Comparison of ENCODE assay signal across 21 mouse cellular contexts in genomic region chr3:136752126-136752716, GRCm38 (mm10).
DNase-seq lines count a peak whose midpoint lies in the region; ATAC-seq and TF ChIP-seq lines count a peak whose summit lies in the region.
"Had no signal": no experiment of that assay in that cellular context is flagged by ENCODE, and none has a peak within 500 bp of the region (broad histone marks: within the 10 kb centered on the region; RNA-seq: fewer than 3 reads in every experiment).

No protein-coding gene starts in this region.

- no peak overlapping the region for H3K4me3 ChIP-seq in forebrain, embryonic 11.5 days (ENCODE audit: low read depth, low read length)
- no peak overlapping the region for H3K4me3 ChIP-seq in forebrain, embryonic 15.5 days
- no peak overlapping the region for H3K4me3 ChIP-seq in hindbrain, embryonic 14.5 days (replicated peaks; ENCODE audit: low read length)
- no peak overlapping the region for H3K4me3 ChIP-seq in hindbrain, embryonic 11.5 days (ENCODE audit: low read depth, low read length)
- no peak overlapping the region for H3K4me3 ChIP-seq in CH12.LX (replicated peaks in 1 of 3; ENCODE audit: low read depth in 2 of 3, low read length in 2 of 3, poor library complexity in 1 of 3)
- H3K4me3 ChIP-seq: heart, embryonic 15.5 days had no signal

- 24% methylated on average over 5 of the region's 5 CpGs for WGBS in forebrain, embryonic 11.5 days
- 9% methylated on average over 5 of the region's 5 CpGs for WGBS in forebrain, embryonic 15.5 days
- WGBS in hindbrain, embryonic 14.5 days, result 23% methylated on average over 5 of the region's 5 CpGs
- 45% methylated on average over 5 of the region's 5 CpGs for WGBS in hindbrain, embryonic 11.5 days

- TF ChIP-seq EP300 in CH12.LX (IDR thresholded peaks at IDR 0.05; ENCODE audit: low read length), result peak; percentile 18; the same call in 1 of the 2 replicates

- no peak for TF ChIP-seq CTCF in CH12.LX (conservative IDR thresholded peaks at IDR 0.05 in 1 of 2, IDR thresholded peaks at IDR 0.05 in 1 of 2; ENCODE audit: low read depth in 2 of 2, low read length in 2 of 2)

- H3K4me1 ChIP-seq in forebrain, embryonic 11.5 days (replicated peaks; ENCODE audit: control insufficient read depth, insufficient read depth, low read length), result no peaks in the 10 kb centered on the region
- H3K4me1 ChIP-seq in forebrain, embryonic 15.5 days, result peaks cover 27% of the 10 kb centered on the region
- peaks cover 30% of the 10 kb centered on the region for H3K4me1 ChIP-seq in hindbrain, embryonic 14.5 days (replicated peaks; ENCODE audit: control insufficient read depth, insufficient read depth, low read length)
- H3K4me1 ChIP-seq in hindbrain, embryonic 11.5 days (replicated peaks; ENCODE audit: control insufficient read depth, insufficient read depth, low read length), result no peaks in the 10 kb centered on the region
- H3K4me1 ChIP-seq in CH12.LX (ENCODE audit: control insufficient read depth in 1 of 2, insufficient read depth in 2 of 2), result peaks cover 18 to 81% of the 10 kb centered on the region in 2 experiments

- in situ Hi-C loops in CH12.LX (cut with MboI; ENCODE audit: low pct_ligation_motif_present, low pct_unique_long_range_greater_than_20kb, low sequenced_read_pairs), result no loop called here

- no peak overlapping the region for H3K4me2 ChIP-seq in forebrain, embryonic 11.5 days (ENCODE audit: low read depth, low read length, severe bottlenecking)
- no peak overlapping the region for H3K4me2 ChIP-seq in forebrain, embryonic 15.5 days (replicated peaks)
- H3K4me2 ChIP-seq in hindbrain, embryonic 14.5 days (replicated peaks), result no peak overlapping the region
- H3K4me2 ChIP-seq in hindbrain, embryonic 11.5 days (replicated peaks; ENCODE audit: low read depth, low read length), result no peak overlapping the region
- H3K4me2 ChIP-seq in CH12.LX (ENCODE audit: insufficient read depth, low read depth, poor library complexity, severe bottlenecking), result 0 out of 2 replicates have a peak overlapping the region, but pooled peaks have one; percentile 4
- H3K4me2 ChIP-seq: heart, embryonic 15.5 days had no signal

- H3K9me3 ChIP-seq in forebrain, embryonic 11.5 days (ENCODE audit: control insufficient read depth, low read length), result no peaks in the 10 kb centered on the region
- no peaks in the 10 kb centered on the region for H3K9me3 ChIP-seq in forebrain, embryonic 15.5 days
- H3K9me3 ChIP-seq in hindbrain, embryonic 14.5 days (ENCODE audit: control insufficient read depth, low read length), result no peaks in the 10 kb centered on the region
- no peaks in the 10 kb centered on the region for H3K9me3 ChIP-seq in hindbrain, embryonic 11.5 days (ENCODE audit: control insufficient read depth, low read length)
- no peaks in the 10 kb centered on the region for H3K9me3 ChIP-seq in CH12.LX (replicated peaks; ENCODE audit: low read length)
- H3K9me3 ChIP-seq: G1E; heart, embryonic 15.5 days had no signal

- H3K36me3 ChIP-seq in forebrain, embryonic 11.5 days (ENCODE audit: control insufficient read depth, insufficient read depth, low read length), result no peaks in the 10 kb centered on the region
- no peaks in the 10 kb centered on the region for H3K36me3 ChIP-seq in forebrain, embryonic 15.5 days
- H3K36me3 ChIP-seq in hindbrain, embryonic 14.5 days (replicated peaks; ENCODE audit: control insufficient read depth, insufficient read depth), result no peaks in the 10 kb centered on the region
- no peaks in the 10 kb centered on the region for H3K36me3 ChIP-seq in hindbrain, embryonic 11.5 days (ENCODE audit: control insufficient read depth, insufficient read depth, low read length)
- H3K36me3 ChIP-seq in CH12.LX (replicated peaks in 1 of 2; ENCODE audit: control insufficient read depth in 1 of 2, insufficient read depth in 1 of 2, low read length in 1 of 2), result peaks cover 0 to 9% of the 10 kb centered on the region in 2 experiments
- H3K36me3 ChIP-seq: heart, embryonic 15.5 days had no signal

- no peak overlapping the region for H3K27ac ChIP-seq in forebrain, embryonic 11.5 days (ENCODE audit: low read depth, low read length)
- H3K27ac ChIP-seq in forebrain, embryonic 15.5 days (replicated peaks), result no peak overlapping the region
- no peak overlapping the region for H3K27ac ChIP-seq in hindbrain, embryonic 14.5 days
- no peak overlapping the region for H3K27ac ChIP-seq in hindbrain, embryonic 11.5 days (ENCODE audit: low read depth, low read length)
- H3K27ac ChIP-seq in CH12.LX (ENCODE audit: insufficient read depth, low read depth), result peak overlapping the region; percentile 26
- H3K27ac ChIP-seq: heart, embryonic 15.5 days; kidney, postnatal 0 days had no signal

- no peak overlapping the region for H3K9ac ChIP-seq in forebrain, embryonic 11.5 days (ENCODE audit: low read length)
- H3K9ac ChIP-seq in forebrain, embryonic 15.5 days (replicated peaks), result no peak overlapping the region
- H3K9ac ChIP-seq in hindbrain, embryonic 14.5 days, result no peak overlapping the region
- no peak overlapping the region for H3K9ac ChIP-seq in hindbrain, embryonic 11.5 days (ENCODE audit: low read depth, low read length)
- H3K9ac ChIP-seq in CH12.LX (ENCODE audit: insufficient read depth, low read depth), result no peak overlapping the region
- H3K9ac ChIP-seq: heart, embryonic 15.5 days had no signal

- H3K79me2 ChIP-seq in CH12.LX (replicated peaks; ENCODE audit: control insufficient read depth, extremely low read depth, insufficient read depth, poor library complexity, severe bottlenecking), result peaks cover 40% of the 10 kb centered on the region

- no peak for TF ChIP-seq POLR2A in CH12.LX (IDR thresholded peaks at IDR 0.05; ENCODE audit: low read depth, low read length)

- no peaks in the 10 kb centered on the region for H3K27me3 ChIP-seq in forebrain, embryonic 11.5 days (ENCODE audit: control insufficient read depth, insufficient read depth, low read length)
- H3K27me3 ChIP-seq in forebrain, embryonic 15.5 days, result no peaks in the 10 kb centered on the region
- H3K27me3 ChIP-seq in hindbrain, embryonic 14.5 days (ENCODE audit: control insufficient read depth, insufficient read depth, low read length), result no peaks in the 10 kb centered on the region
- no peaks in the 10 kb centered on the region for H3K27me3 ChIP-seq in hindbrain, embryonic 11.5 days (ENCODE audit: control insufficient read depth, insufficient read depth, low read length)
- H3K27me3 ChIP-seq in CH12.LX (replicated peaks), result no peaks in the 10 kb centered on the region
- H3K27me3 ChIP-seq: heart, embryonic 15.5 days had no signal

- TF ChIP-seq RAD21 in CH12.LX (IDR thresholded peaks at IDR 0.05; ENCODE audit: low read depth, low read length), result no peak; the same call in 1 of the 2 replicates

- DNase-seq in forebrain, embryonic 11.5 days (ENCODE audit: low spot score), result no peak
- DNase-seq in hindbrain, embryonic 14.5 days (ENCODE audit: low spot score), result no peak
- DNase-seq in hindbrain, embryonic 11.5 days (ENCODE audit: low spot score), result no peak
- DNase-seq in CH12.LX (ENCODE audit: extremely low read depth), result peak; percentile 58
- DNase-seq in mesoderm, embryonic 11.5 days (ENCODE audit: low read depth, low spot score), result peak; percentile 12
- DNase-seq in heart, postnatal 4 days, result no peak
- DNase-seq in left cerebral cortex, adult 8-10 months (ENCODE audit: low spot score in 2 of 2), result no peak
- DNase-seq: cerebellum, adult 2 months; gastrocnemius, postnatal 36 days; layer of hippocampus, postnatal 36 days; left cerebral cortex, postnatal 4 days; liver; right cerebral cortex, postnatal 4 days; thymus, adult 2 months had no signal

- dilution Hi-C loops in CH12.LX (cut with MboI; ENCODE audit: extremely low pct_ligation_motif_present, extremely low pct_unique_long_range_greater_than_20kb, low sequenced_read_pairs), result no loop called here

- peak; percentile 36; the same call in 1 of the 2 replicates for ATAC-seq in forebrain, embryonic 11.5 days (replicated peaks; ENCODE audit: low FRiP score)
- no peak for ATAC-seq in forebrain, embryonic 15.5 days (replicated peaks)
- peak; percentile 49; the same call in 1 of the 2 replicates for ATAC-seq in hindbrain, embryonic 14.5 days (ENCODE audit: low FRiP score)
- ATAC-seq in hindbrain, embryonic 11.5 days (ENCODE audit: low FRiP score), result no peak
- ATAC-seq: CD4-positive, CD25-positive, alpha-beta regulatory T cell, adult 4 months; intestine, embryonic 16.5 days; lung, postnatal 0 days had no signal

TF ChIP-seq in CH12.LX, 34 proteins besides CTCF, POLR2A, EP300 and RAD21:
- TF ChIP-seq BHLHE40 (IDR thresholded peaks at IDR 0.05; ENCODE audit: low read depth, low read length), result peak; percentile 73
- peak; percentile 42; the same call in 1 of the 2 replicates for TF ChIP-seq JUND (conservative IDR thresholded peaks at IDR 0.05; ENCODE audit: low read depth, low read length)
- TF ChIP-seq SIN3A (IDR thresholded peaks at IDR 0.05; ENCODE audit: low read length), result no peak
- TF ChIP-seq CHD2 (IDR thresholded peaks at IDR 0.05; ENCODE audit: low read length), result no peak
- peak; percentile 84 for TF ChIP-seq ZNF384 (IDR thresholded peaks at IDR 0.05; ENCODE audit: low read depth, low read length)
- TF ChIP-seq NRF1 (IDR thresholded peaks at IDR 0.05; ENCODE audit: low read depth, low read length), result no peak
- TF ChIP-seq ETS1 (conservative IDR thresholded peaks at IDR 0.05; ENCODE audit: low read depth, low read length), result peak; percentile 61
- TF ChIP-seq MXI1 (IDR thresholded peaks at IDR 0.05; ENCODE audit: low read depth, low read length), result 0 out of 2 replicates have a peak, but pooled peaks have one; percentile 13
- 0 out of 2 replicates have a peak, but pooled peaks have one; percentile 10 for TF ChIP-seq IRF4 (IDR thresholded peaks at IDR 0.05; ENCODE audit: low read depth, low read length)
- TF ChIP-seq ZKSCAN1 (IDR thresholded peaks at IDR 0.05; ENCODE audit: borderline replicate concordance, low read depth, low read length), result no peak
- no peak for TF ChIP-seq HCFC1 (IDR thresholded peaks at IDR 0.05; ENCODE audit: low read depth, low read length)

Comparison
In these comparisons a context has a peak if more than half of its experiments do, and no peak if none do; other contexts are left out.
1. ATAC-seq: peak in forebrain, embryonic 11.5 days (single experiment) and hindbrain, embryonic 14.5 days (single experiment); none in forebrain, embryonic 15.5 days (single experiment) and hindbrain, embryonic 11.5 days (single experiment).
2. DNase-seq: peak in CH12.LX (single experiment) and mesoderm, embryonic 11.5 days (single experiment); none in forebrain, embryonic 11.5 days (single experiment), hindbrain, embryonic 14.5 days (single experiment), hindbrain, embryonic 11.5 days (single experiment), heart, postnatal 4 days (single experiment) and left cerebral cortex, adult 8-10 months (0 of 2).